In the genomic region with DNA sequence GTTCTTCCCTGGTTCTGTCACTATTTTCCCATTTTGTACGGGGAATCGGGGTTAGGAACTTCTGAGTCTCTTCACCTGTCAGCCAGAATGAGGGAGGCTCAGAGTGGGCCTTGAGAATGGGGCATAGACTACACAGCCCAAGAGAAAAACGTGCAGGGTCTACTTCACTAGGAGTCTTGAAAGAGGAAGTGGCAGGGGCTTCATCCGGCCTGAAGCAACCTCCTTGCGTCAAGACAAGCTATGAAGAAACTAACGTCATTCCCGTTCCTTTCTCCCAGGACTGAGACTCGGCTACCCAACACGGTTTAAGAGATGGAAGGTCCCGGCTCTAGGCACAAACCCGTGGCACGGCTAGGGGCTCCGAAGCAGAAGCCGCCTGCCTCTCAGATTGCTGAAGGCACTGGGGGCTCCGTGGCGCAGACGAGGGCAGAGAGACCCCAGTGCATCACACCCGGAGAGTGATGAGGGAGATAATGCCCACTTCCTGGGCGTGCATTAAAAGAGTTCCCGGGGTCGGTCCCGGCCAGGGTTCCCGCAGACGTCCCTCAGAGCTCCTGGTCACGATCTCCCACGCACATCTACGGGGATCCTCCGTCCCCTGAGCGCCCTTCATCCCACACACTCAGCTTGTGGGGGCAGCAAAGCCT, we compare ENCODE assay signal across 8 mouse cellular contexts. TPM values are rescaled to one million over a fixed set of nuclear protein-coding genes. Genes with fewer than 3 reads are reported as not detected.
A peak's percentile ranks its signal among the peaks of the same experiment; 100 is the strongest.
DNase-seq lines count a peak whose midpoint lies in the region; ATAC-seq and TF ChIP-seq lines count a peak whose summit lies in the region.

No protein-coding gene starts in this region.

- no peaks in the 10 kb centered on the region for H3K27me3 ChIP-seq in heart, embryonic 11.5 days (ENCODE audit: control insufficient read depth, insufficient read depth, low read length)
- H3K27me3 ChIP-seq in forebrain, embryonic 15.5 days = no peaks in the 10 kb centered on the region
- no peaks in the 10 kb centered on the region for H3K27me3 ChIP-seq in limb, embryonic 14.5 days (ENCODE audit: control insufficient read depth, insufficient read depth, low read length)
- no peaks in the 10 kb centered on the region for H3K27me3 ChIP-seq in midbrain, postnatal 0 days (ENCODE audit: insufficient read depth, low read length)

- no peaks in the 10 kb centered on the region; the same call in 1 of the 2 replicates for H3K36me3 ChIP-seq in heart, embryonic 11.5 days (ENCODE audit: control insufficient read depth, insufficient read depth, low read length)
- no peaks in the 10 kb centered on the region for H3K36me3 ChIP-seq in forebrain, embryonic 15.5 days
- H3K36me3 ChIP-seq in limb, embryonic 14.5 days (ENCODE audit: control insufficient read depth, insufficient read depth, low read length) = no peaks in the 10 kb centered on the region
- no peaks in the 10 kb centered on the region for H3K36me3 ChIP-seq in midbrain, postnatal 0 days (ENCODE audit: insufficient read depth, low read length)

- H3K4me1 ChIP-seq in heart, embryonic 11.5 days (ENCODE audit: control insufficient read depth, insufficient read depth, low read length) = peaks cover 13% of the 10 kb centered on the region
- peaks cover 32% of the 10 kb centered on the region for H3K4me1 ChIP-seq in forebrain, embryonic 15.5 days
- peaks cover 29% of the 10 kb centered on the region for H3K4me1 ChIP-seq in limb, embryonic 14.5 days (ENCODE audit: control insufficient read depth, insufficient read depth, low read length)
- H3K4me1 ChIP-seq in midbrain, postnatal 0 days (ENCODE audit: insufficient read depth, low read length) = peaks cover 2% of the 10 kb centered on the region; the same call in 1 of the 2 replicates

- no peak for DNase-seq in heart, postnatal 4 days
- DNase-seq in R1 (ENCODE audit: low read depth, low spot score) = peak; percentile 31
- DNase-seq in limb, embryonic 14.5 days (ENCODE audit: low spot score) = no peak
- DNase-seq in midbrain, postnatal 0 days (ENCODE audit: low spot score) = no peak
- DNase-seq in urinary bladder, postnatal 14 days (ENCODE audit: low spot score) = no peak
- DNase-seq in adrenal gland, postnatal 14 days = no peak

- H3K4me3 ChIP-seq in heart, embryonic 11.5 days (ENCODE audit: low read depth, low read length) = peak overlapping the region; percentile 68
- H3K4me3 ChIP-seq in forebrain, embryonic 15.5 days = peak overlapping the region; percentile 72
- H3K4me3 ChIP-seq in limb, embryonic 14.5 days (replicated peaks; ENCODE audit: low read length) = peak overlapping the region; percentile 87
- H3K4me3 ChIP-seq in midbrain, postnatal 0 days (ENCODE audit: low read depth, low read length) = peak overlapping the region; percentile 75

- H3K9ac ChIP-seq in heart, embryonic 11.5 days (ENCODE audit: low read depth, low read length) = peak overlapping the region; percentile 89
- H3K9ac ChIP-seq in forebrain, embryonic 15.5 days (replicated peaks) = peak overlapping the region; percentile 63
- peak overlapping the region; percentile 89 for H3K9ac ChIP-seq in limb, embryonic 14.5 days (ENCODE audit: low read depth, low read length, severe bottlenecking)
- H3K9ac ChIP-seq in midbrain, postnatal 0 days (replicated peaks; ENCODE audit: low read length, poor library complexity, severe bottlenecking) = peak overlapping the region; percentile 73

- ATAC-seq in heart, embryonic 11.5 days (replicated peaks; ENCODE audit: insufficient number of reproducible peaks, low FRiP score, low TSS enrichment) = no peak
- peak; percentile 45 for ATAC-seq in forebrain, embryonic 15.5 days (replicated peaks)
- ATAC-seq in limb, embryonic 14.5 days (ENCODE audit: low FRiP score, low read depth) = peak; percentile 23
- peak; percentile 45 for ATAC-seq in midbrain, postnatal 0 days (ENCODE audit: low FRiP score)

- no peak for TF ChIP-seq POLR2A in limb, embryonic 14.5 days (IDR thresholded peaks at IDR 0.05; ENCODE audit: borderline replicate concordance, extremely low read depth, insufficient read depth, insufficient read length)

- TF ChIP-seq CTCF in midbrain, postnatal 0 days (IDR thresholded peaks at IDR 0.05) = no peak

- H3K27ac ChIP-seq in heart, embryonic 11.5 days (ENCODE audit: low read depth, low read length) = peak overlapping the region; percentile 92
- peak overlapping the region; percentile 82 for H3K27ac ChIP-seq in forebrain, embryonic 15.5 days (replicated peaks)
- peak overlapping the region; percentile 96 for H3K27ac ChIP-seq in limb, embryonic 14.5 days (replicated peaks; ENCODE audit: low read depth, low read length)
- no peak overlapping the region for H3K27ac ChIP-seq in midbrain, postnatal 0 days (ENCODE audit: low read depth, low read length)

- no peaks in the 10 kb centered on the region for H3K9me3 ChIP-seq in heart, embryonic 11.5 days (replicated peaks; ENCODE audit: control insufficient read depth, low read length)
- no peaks in the 10 kb centered on the region for H3K9me3 ChIP-seq in forebrain, embryonic 15.5 days
- H3K9me3 ChIP-seq in limb, embryonic 14.5 days (ENCODE audit: control insufficient read depth, low read length) = no peaks in the 10 kb centered on the region
- H3K9me3 ChIP-seq in midbrain, postnatal 0 days (ENCODE audit: low read length) = no peaks in the 10 kb centered on the region

- under 1% methylated on average over 29 of the region's 29 CpGs for WGBS in heart, embryonic 11.5 days (ENCODE audit: insufficient replicate concordance)
- under 1% methylated on average over 29 of the region's 29 CpGs for WGBS in forebrain, embryonic 15.5 days
- under 1% methylated on average over 29 of the region's 29 CpGs for WGBS in limb, embryonic 14.5 days
- 1% methylated on average over 26 of the region's 29 CpGs for WGBS in midbrain, postnatal 0 days

- peak overlapping the region; percentile 86 for H3K4me2 ChIP-seq in heart, embryonic 11.5 days
- H3K4me2 ChIP-seq in forebrain, embryonic 15.5 days (replicated peaks) = peak overlapping the region; percentile 73
- H3K4me2 ChIP-seq in limb, embryonic 14.5 days (replicated peaks; ENCODE audit: low read depth, low read length, severe bottlenecking) = peak overlapping the region; percentile 64
- peak overlapping the region; percentile 95 for H3K4me2 ChIP-seq in midbrain, postnatal 0 days (ENCODE audit: low read depth, low read length, poor library complexity, severe bottlenecking)

RNA-seq across cellular contexts. Expression of a gene that starts 0.5 kb away (rescaled TPM):
- 0.08 TPM in 1 of 2 replicates, not detected in the other for polyA plus RNA-seq in heart, embryonic 11.5 days (2014; fragmentation: Nextera tagmentation; extraction: Ambion mirVana)
- total RNA-seq in heart, postnatal 4 days (2021) = not detected
- polyA plus RNA-seq in forebrain, embryonic 15.5 days (2015; fragmentation: Nextera tagmentation; extraction: Ambion mirVana) = 0.82 and 2.6 TPM in 2 replicates
- 0.05 and 0.08 TPM in 2 replicates for polyA plus RNA-seq in limb, embryonic 14.5 days (2012; rRNA removed)
- 0.11 TPM in 2 replicates for polyA plus RNA-seq in limb, embryonic 14.5 days (2014; fragmentation: Nextera tagmentation; extraction: Ambion mirVana)
- total RNA-seq in midbrain, postnatal 0 days (2014; rRNA removed) = 0.66 and 4.2 TPM in 2 replicates
- 0.82 and 2.6 TPM in 2 replicates for polyA plus RNA-seq in midbrain, postnatal 0 days (2015; fragmentation: Nextera tagmentation; extraction: Ambion mirVana)
- not detected in 2 replicates for total RNA-seq in adrenal gland, postnatal 14 days (2021)

RNA-seq across cellular contexts. Expression of a gene that starts 0.5 kb away (rescaled TPM):
- 13.2 and 16.9 TPM in 2 replicates for polyA plus RNA-seq in heart, embryonic 11.5 days (2014; fragmentation: Nextera tagmentation; extraction: Ambion mirVana)
- 10 to 100 TPM; 21.6 TPM for total RNA-seq in heart, postnatal 4 days (2021)
- 7.7 and 8.6 TPM in 2 replicates for polyA plus RNA-seq in forebrain, embryonic 15.5 days (2015; fragmentation: Nextera tagmentation; extraction: Ambion mirVana)
- 14.4 and 16.5 TPM in 2 replicates for polyA plus RNA-seq in limb, embryonic 14.5 days (2012; rRNA removed)
- 17.1 and 18.4 TPM in 2 replicates for polyA plus RNA-seq in limb, embryonic 14.5 days (2014; fragmentation: Nextera tagmentation; extraction: Ambion mirVana)
- total RNA-seq in midbrain, postnatal 0 days (2014; rRNA removed) = 2.7 and 3.5 TPM in 2 replicates
- polyA plus RNA-seq in midbrain, postnatal 0 days (2015; fragmentation: Nextera tagmentation; extraction: Ambion mirVana) = 1.4 and 1.5 TPM in 2 replicates
- total RNA-seq in adrenal gland, postnatal 14 days (2021) = 12.9 and 14.6 TPM in 2 replicates

RNA-seq across cellular contexts. Expression of a gene that starts 18.9 kb away (rescaled TPM):
- 0.16 and 0.18 TPM in 2 replicates for polyA plus RNA-seq in heart, embryonic 11.5 days (2014; fragmentation: Nextera tagmentation; extraction: Ambion mirVana)
- total RNA-seq in heart, postnatal 4 days (2021) = 1 to 10 TPM; 2.2 to 2.3 TPM
- 0.32 and 0.37 TPM in 2 replicates for polyA plus RNA-seq in forebrain, embryonic 15.5 days (2015; fragmentation: Nextera tagmentation; extraction: Ambion mirVana)
- polyA plus RNA-seq in limb, embryonic 14.5 days (2012; rRNA removed) = 0.05 TPM in 1 of 2 replicates, not detected in the other
- polyA plus RNA-seq in limb, embryonic 14.5 days (2014; fragmentation: Nextera tagmentation; extraction: Ambion mirVana) = 0.07 TPM in 1 of 2 replicates, not detected in the other
- total RNA-seq in midbrain, postnatal 0 days (2014; rRNA removed) = 0.38 and 1.2 TPM in 2 replicates
- polyA plus RNA-seq in midbrain, postnatal 0 days (2015; fragmentation: Nextera tagmentation; extraction: Ambion mirVana) = 0.54 and 0.91 TPM in 2 replicates
- total RNA-seq in adrenal gland, postnatal 14 days (2021) = not detected in 2 replicates

RNA-seq across cellular contexts. Expression of a gene that starts 53.2 kb away (rescaled TPM):
- 0.82 and 1.3 TPM in 2 replicates for polyA plus RNA-seq in heart, embryonic 11.5 days (2014; fragmentation: Nextera tagmentation; extraction: Ambion mirVana)
- total RNA-seq in heart, postnatal 4 days (2021) = 1 to 10 TPM; 1.5 to 1.8 TPM
- 0.86 and 1.3 TPM in 2 replicates for polyA plus RNA-seq in forebrain, embryonic 15.5 days (2015; fragmentation: Nextera tagmentation; extraction: Ambion mirVana)
- polyA plus RNA-seq in limb, embryonic 14.5 days (2012; rRNA removed) = 1.2 and 1.6 TPM in 2 replicates
- polyA plus RNA-seq in limb, embryonic 14.5 days (2014; fragmentation: Nextera tagmentation; extraction: Ambion mirVana) = 0.87 and 1.4 TPM in 2 replicates
- total RNA-seq in midbrain, postnatal 0 days (2014; rRNA removed) = 0.16 and 0.66 TPM in 2 replicates
- polyA plus RNA-seq in midbrain, postnatal 0 days (2015; fragmentation: Nextera tagmentation; extraction: Ambion mirVana) = 1.1 TPM in 2 replicates
- total RNA-seq in adrenal gland, postnatal 14 days (2021) = 3.3 and 3.5 TPM in 2 replicates
